Mouse (Mus musculus) myocyte (in vitro differentiated cells): Measurements from ENCODE around the gene Dmxl2.

Source experiments
- MAX ChIP-seq: IDR thresholded peaks from one replicate; pipeline ENCODE4 v1.6.1; 2011; ENCODE audit warnings: low read depth, mild to moderate bottlenecking, control low read depth
- POLR2A ChIP-seq: IDR thresholded peaks from one replicate; pipeline ENCODE4 v1.6.1; 2011; ENCODE audit warnings: low read depth, mild to moderate bottlenecking, control low read depth, moderate library complexity; ENCODE audit not compliant: insufficient read length
- POLR2AphosphoS2 ChIP-seq: IDR thresholded peaks from one replicate; pipeline ENCODE4 v1.6.1; 2011; ENCODE audit warnings: low read depth, control low read depth; ENCODE audit not compliant: insufficient read length
- SRF ChIP-seq: IDR thresholded peaks from one replicate; pipeline ENCODE4 v1.6.1; 2011; ENCODE audit warnings: low read depth; ENCODE audit not compliant: control insufficient read depth, insufficient read length
- TCF3 ChIP-seq: IDR thresholded peaks from one replicate; pipeline ENCODE4 v1.6.1; 2011; ENCODE audit warnings: low read depth, control low read depth; ENCODE audit not compliant: insufficient read length
- USF1 ChIP-seq: IDR thresholded peaks from one replicate; pipeline ENCODE4 v1.6.1; 2011; ENCODE audit warnings: low read depth, mild to moderate bottlenecking, control low read depth, moderate library complexity

- no peak for TF ChIP-seq MAX
- TF ChIP-seq POLR2AphosphoS2 = no peak
- no peak for TF ChIP-seq SRF
- no peak for TF ChIP-seq USF1
- no peak for TF ChIP-seq POLR2A
- TF ChIP-seq TCF3 = no peak
These were observed 18.7 kb downstream of the Dmxl2 start for GRCm38 (mm10) chr9:54482763-54483162.
